Mouse (Mus musculus) liver, embryonic 11.5 days (tissue): Measurements from ENCODE around the gene Smagp. TPM values are rescaled to one million over a fixed set of nuclear protein-coding genes. Genes with fewer than 3 reads are reported as not detected.
"Not testable (repeated sequence)": the region's sequence is repeated elsewhere in the genome, so short reads cannot be mapped to it uniquely, and the experiment has no call there.

Experiments used
- ATAC-seq: fragments of 200-750 bp; cut with Nextera tagmentation; replicated peaks from 2 replicates; pipeline ENCODE4 v1.8.0; 2017; ENCODE audit warnings: moderate number of reproducible peaks, mild to moderate bottlenecking, moderate TSS enrichment, moderate library complexity; ENCODE audit not compliant: low FRiP score
- DNase-seq: peaks from one replicate; pipeline ENCODE4 v3.0.0-alpha.2; 2017; ENCODE audit warnings: low spot score
- H3K27ac ChIP-seq: fragments of 300-500 bp; sonication (generic); 2 replicates; pipeline ENCODE4 v1.5.1; 2014; ENCODE audit warnings: mild to moderate bottlenecking, low read depth, low read length, control low read depth
- H3K27me3 ChIP-seq: fragments of 300-500 bp; sonication (generic); replicated peaks from 2 replicates; pipeline ENCODE4 v1.6.1; 2014; ENCODE audit warnings: low read length, mixed read lengths; ENCODE audit not compliant: control insufficient read depth, insufficient read depth
- H3K36me3 ChIP-seq: fragments of 300-500 bp; sonication (generic); 2 replicates; pipeline ENCODE4 v1.6.1; 2014; ENCODE audit warnings: mild to moderate bottlenecking, low read length, moderate library complexity, mixed read lengths; ENCODE audit not compliant: control insufficient read depth, insufficient read depth
- H3K4me1 ChIP-seq: fragments of 300-500 bp; sonication (generic); replicated peaks from 2 replicates; pipeline ENCODE4 v1.6.1; 2014; ENCODE audit warnings: low read length, mixed read lengths; ENCODE audit not compliant: control insufficient read depth, insufficient read depth
- H3K4me2 ChIP-seq: fragments of 300-500 bp; sonication (generic); 2 replicates; pipeline ENCODE4 v1.6.1; 2014; ENCODE audit warnings: mild to moderate bottlenecking, control low read depth, moderate library complexity
- H3K4me3 ChIP-seq: fragments of 300-500 bp; sonication (generic); 2 replicates; pipeline ENCODE4 v1.5.1; 2014; ENCODE audit warnings: low read depth, low read length, control low read depth
- H3K9ac ChIP-seq: fragments of 300-500 bp; sonication (generic); 2 replicates; pipeline ENCODE4 v1.6.1; 2014; ENCODE audit warnings: low read depth, low read length, control low read depth
- H3K9me3 ChIP-seq: fragments of 300-500 bp; sonication (generic); 2 replicates; pipeline ENCODE4 v1.6.1; 2016; ENCODE audit warnings: low read length, inconsistent platforms, mixed read lengths; ENCODE audit not compliant: control insufficient read depth
- whole genome bisulfite sequencing: fragments of 180-500 bp; shearing (Covaris S2); extraction: QIAGEN DNeasy Blood & Tissue Kit; methylation state at CpG from one replicate; pipeline ENCODE4 v1.1.7; 2014; 5-methylcytosine and 5-hydroxymethylcytosine counted together
- polyA plus RNA-seq: library from polyadenylated mRNA; unstranded; fragments of >200 nt; fragmentation: Nextera tagmentation; extraction: Ambion mirVana; gene quantifications from 2 replicates; pipeline ENCODE4 v1.2.1, GENCODE M21; 2014

Smagp gene
- polyA plus RNA-seq, 1 experiment from 2014 or later: 15.6 TPM

GRCm38 (mm10) chr15:100614996-100615824, 21.5 kb downstream of the Smagp start, which contains the start of gene Dazap2:
TSS of gene Dazap2 (plus strand) at chr15:100615349.
- DNase-seq (peak; percentile 100), ATAC-seq (peak; percentile 84)
- Histone ChIP-seq H3K9me3 (no peaks in the 10 kb centered on the region), H3K9ac (peak within 1 kb of the TSS; percentile 98), H3K36me3 (peaks cover 24% of the 10 kb centered on the region), H3K4me3 (peak within 1 kb of the TSS; percentile 94), H3K4me2 (peak within 1 kb of the TSS; percentile 92), H3K4me1 (peaks cover 14% of the 10 kb centered on the region), H3K27ac (peak within 1 kb of the TSS; percentile 99), H3K27me3 (no peaks in the 10 kb centered on the region)
- WGBS: under 1% methylated on average over 95 of the region's 99 CpGs

DNA sequence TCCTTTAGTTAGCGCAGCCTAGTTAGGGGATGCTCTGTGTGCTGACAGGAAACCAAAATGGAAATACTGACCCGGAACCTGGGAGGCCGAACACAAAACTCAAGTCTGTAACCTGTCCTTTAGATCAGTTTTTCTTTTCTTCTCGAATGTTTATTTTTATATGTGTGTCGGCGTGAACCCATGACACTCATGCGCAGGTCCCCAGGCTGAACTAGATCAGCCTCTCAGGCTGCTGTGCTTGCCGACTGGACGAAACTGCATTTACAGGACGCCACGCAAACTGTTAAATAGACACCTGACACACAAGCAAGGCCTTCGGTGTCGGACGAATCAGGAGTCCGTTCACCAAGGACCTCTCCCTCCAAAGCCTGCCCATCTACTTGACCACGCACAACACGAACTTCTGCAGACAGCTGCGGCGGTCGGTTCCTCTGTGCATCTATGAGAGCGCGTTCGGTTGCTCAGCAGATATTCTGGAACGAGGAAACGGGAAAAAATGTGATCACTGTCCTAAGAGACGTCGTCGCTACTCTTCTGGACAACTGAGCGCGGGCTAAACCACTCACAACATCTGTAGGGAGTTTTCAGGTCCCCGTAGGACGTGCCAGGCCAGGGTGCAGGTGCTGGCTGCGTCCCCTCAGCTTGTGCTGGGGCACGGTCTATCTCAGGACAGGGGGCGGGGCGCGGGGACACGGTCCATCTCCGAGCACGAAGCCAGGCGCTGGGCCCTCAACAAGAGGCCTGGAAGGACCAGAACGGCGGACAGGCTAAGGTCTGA, 22.3 kb downstream of the Smagp start:
- no peak for DNase-seq
- Histone ChIP-seq H3K36me3 (peaks cover 17% of the 10 kb centered on the region), H3K9me3 (no peaks in the 10 kb centered on the region), H3K27ac (peak overlapping the region; percentile 55), H3K27me3 (no peaks in the 10 kb centered on the region), H3K4me2 (peak overlapping the region; percentile 88), H3K4me3 (peak overlapping the region; percentile 94), H3K4me1 (peaks cover 14% of the 10 kb centered on the region), H3K9ac (peak overlapping the region; percentile 64)
- WGBS: 10% methylated on average over 43 of the region's 43 CpGs
- ATAC-seq: peak; percentile 61

GRCm38 (mm10) chr15:100613584-100613983, 23.2 kb downstream of the Smagp start:
- Histone ChIP-seq H3K4me2 (peak overlapping the region; percentile 88), H3K4me3 (peak overlapping the region; percentile 14; the same call in 1 of the 2 replicates), H3K27ac (no peak overlapping the region), H3K27me3 (no peaks in the 10 kb centered on the region), H3K4me1 (peaks cover 14% of the 10 kb centered on the region), H3K36me3 (peaks cover 10% of the 10 kb centered on the region), H3K9me3 (no peaks in the 10 kb centered on the region), H3K9ac (no peak overlapping the region)
- DNase-seq (peak; percentile 81), ATAC-seq (no peak)
- WGBS: 12% methylated on average over 16 of the region's 16 CpGs

DNA sequence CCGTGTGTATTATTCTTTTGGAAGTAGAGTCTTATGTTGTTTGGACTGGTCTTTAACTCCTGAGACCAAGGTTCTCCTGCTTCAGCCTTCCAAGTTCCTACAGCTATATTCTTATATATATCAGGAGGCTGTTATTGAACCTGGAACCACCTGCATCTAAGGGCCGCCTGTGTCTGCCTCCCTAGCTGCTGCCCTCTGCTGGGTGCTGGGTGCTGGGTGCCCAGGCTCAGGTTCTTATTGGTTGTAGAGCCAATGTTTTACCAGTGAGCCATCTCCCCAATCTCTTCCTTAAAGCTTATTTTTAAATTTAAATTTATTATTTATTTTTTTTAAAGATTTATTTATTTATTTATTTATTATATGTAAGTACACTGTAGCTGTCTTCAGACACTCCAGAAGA, 24.3 kb downstream of the Smagp start:
- ATAC-seq: no peak
- Histone ChIP-seq H3K36me3 (no peaks in the 10 kb centered on the region; the same call in 1 of the 2 replicates), H3K4me3 (no peak overlapping the region), H3K27me3 (no peaks in the 10 kb centered on the region), H3K4me1 (peaks cover 14% of the 10 kb centered on the region), H3K4me2 (no peak overlapping the region), H3K9me3 (no peaks in the 10 kb centered on the region), H3K9ac (no peak overlapping the region), H3K27ac (no peak overlapping the region)
- no peak for DNase-seq
- 75% methylated on average over 2 of the region's 2 CpGs for WGBS

DNA sequence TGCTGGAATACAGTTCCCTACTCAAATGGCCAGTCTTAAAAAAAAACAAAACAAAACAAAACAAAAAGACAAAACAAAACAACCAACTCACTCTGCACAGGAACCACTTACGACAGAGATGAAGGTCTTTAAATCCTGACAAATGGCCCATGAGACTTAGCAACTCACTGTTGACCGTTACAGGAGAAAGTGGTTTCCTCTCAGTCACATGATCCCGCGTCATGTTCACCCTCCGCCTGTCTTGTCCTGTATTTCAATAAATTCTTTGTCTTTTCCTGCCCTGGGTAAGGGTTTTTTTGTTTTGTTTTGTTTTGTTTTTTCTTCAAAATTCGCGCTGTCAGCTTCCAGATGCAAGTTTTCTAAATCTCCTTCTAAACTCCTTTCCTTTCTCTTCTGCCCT, 24.8 kb downstream of the Smagp start:
- DNase-seq: no peak
- Histone ChIP-seq H3K4me1 (peaks cover 14% of the 10 kb centered on the region), H3K36me3 (no peaks in the 10 kb centered on the region), H3K4me2 (no peak overlapping the region), H3K27ac (no peak overlapping the region), H3K9me3 (no peaks in the 10 kb centered on the region), H3K9ac (no peak overlapping the region), H3K4me3 (no peak overlapping the region), H3K27me3 (no peaks in the 10 kb centered on the region)
- WGBS: 72% methylated on average over 7 of the region's 7 CpGs
- ATAC-seq: no peak

- not testable (repeated sequence) for DNase-seq, H3K27me3 ChIP-seq, ATAC-seq, H3K36me3 ChIP-seq, H3K4me1 ChIP-seq, H3K27ac ChIP-seq, H3K4me3 ChIP-seq, H3K9ac ChIP-seq, H3K4me2 ChIP-seq, H3K9me3 ChIP-seq
- WGBS: 87% methylated on average over 8 of the region's 8 CpGs
These were observed 30.1 kb downstream of the Smagp start for GRCm38 (mm10) chr15:100606677-100607076.

DNA sequence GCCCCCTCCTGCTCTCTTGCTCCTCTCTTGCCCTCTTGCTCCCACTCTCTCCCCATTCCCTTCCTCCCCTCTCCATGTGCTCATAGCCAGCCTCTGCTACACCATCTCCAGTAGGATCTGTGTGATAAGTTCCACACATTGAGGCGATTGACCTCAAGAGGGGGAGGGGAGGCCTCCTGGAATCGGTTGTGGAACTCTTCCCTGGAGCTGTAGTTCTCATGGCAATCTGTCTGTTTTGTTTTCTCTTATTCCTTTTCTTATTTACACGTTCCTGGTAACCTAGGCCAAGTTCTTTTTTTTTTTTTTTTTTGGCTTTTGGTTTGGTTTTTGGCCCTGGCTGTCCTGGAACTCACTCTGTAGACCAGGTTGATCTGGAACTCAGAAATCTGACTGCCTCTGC, 35.1 kb downstream of the Smagp start:
- no peak overlapping the region for H3K9ac ChIP-seq
- no peak overlapping the region for H3K27ac ChIP-seq
- peaks cover 13% of the 10 kb centered on the region for H3K4me1 ChIP-seq
- ATAC-seq (no peak), DNase-seq (no peak)
- WGBS: 34% methylated on average over 3 of the region's 3 CpGs
- H3K9me3 ChIP-seq: no peaks in the 10 kb centered on the region
- H3K4me2 ChIP-seq: no peak overlapping the region
- H3K4me3 ChIP-seq: no peak overlapping the region
- no peaks in the 10 kb centered on the region for H3K36me3 ChIP-seq
- H3K27me3 ChIP-seq: peaks cover 42% of the 10 kb centered on the region

DNA sequence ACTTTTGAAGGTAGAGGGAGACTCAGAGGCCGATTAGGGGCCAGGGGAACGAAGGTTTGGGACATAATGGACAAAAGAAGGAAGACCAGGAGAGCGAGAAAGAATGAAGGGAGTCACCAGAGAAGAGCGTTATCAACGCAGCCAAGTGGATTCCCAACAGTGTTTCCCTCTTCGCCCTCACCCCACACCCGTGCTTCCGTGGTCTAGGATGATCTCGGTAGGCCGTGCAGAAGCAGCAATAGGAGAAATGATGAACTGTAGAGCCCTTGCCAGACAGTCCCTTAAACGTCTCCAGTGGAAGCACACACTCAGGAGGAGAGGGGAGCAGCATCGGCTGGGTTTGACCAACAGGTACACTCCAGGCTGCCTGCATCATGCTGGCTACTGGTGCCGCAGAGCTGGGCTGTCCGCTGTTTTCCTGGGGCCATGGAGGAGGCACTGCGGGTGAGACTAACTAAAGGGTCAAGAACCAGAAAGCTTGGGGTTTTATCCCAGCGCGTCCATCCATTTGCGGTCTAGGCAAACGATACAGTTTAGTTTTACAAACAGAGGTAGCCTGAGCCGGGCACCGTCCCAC, 36.0 kb downstream of the Smagp start:
- Histone ChIP-seq H3K4me3 (peak overlapping the region; percentile 66), H3K27me3 (peaks cover 42% of the 10 kb centered on the region), H3K4me1 (peaks cover 13% of the 10 kb centered on the region), H3K9ac (no peak overlapping the region), H3K36me3 (no peaks in the 10 kb centered on the region), H3K9me3 (no peaks in the 10 kb centered on the region), H3K27ac (no peak overlapping the region), H3K4me2 (peak overlapping the region; percentile 96)
- 18% methylated on average over 21 of the region's 21 CpGs for WGBS
- no peak for DNase-seq
- ATAC-seq: no peak
